Mouse (Mus musculus) midbrain, postnatal 0 days (tissue): ENCODE results near the gene Naaladl2. TPM values are rescaled to one million over a fixed set of nuclear protein-coding genes. Genes with fewer than 3 reads are reported as not detected.
A peak's percentile ranks its signal among the peaks of the same experiment; 100 is the strongest.

Source experiments
- ATAC-seq: fragments of 200-750 bp; cut with Nextera tagmentation; 2 replicates; pipeline ENCODE4 v1.8.0; 2017; ENCODE audit warnings: moderate number of reproducible peaks, mild to moderate bottlenecking, moderate TSS enrichment, moderate library complexity; ENCODE audit not compliant: low FRiP score
- DNase-seq: peaks from one replicate; pipeline ENCODE4 v3.0.0-alpha.2; 2015; ENCODE audit warnings: low spot score
- H3K27ac ChIP-seq: fragments of 300-500 bp; sonication (generic); 2 replicates; pipeline ENCODE4 v1.5.1; 2014; ENCODE audit warnings: low read depth, mild to moderate bottlenecking, low read length, mixed read lengths
- H3K27me3 ChIP-seq: fragments of 300-500 bp; sonication (generic); 2 replicates; pipeline ENCODE4 v1.6.1; 2014; ENCODE audit warnings: low read length, control low read depth, mixed read lengths; ENCODE audit not compliant: insufficient read depth
- H3K36me3 ChIP-seq: fragments of 300-500 bp; sonication (generic); 2 replicates; pipeline ENCODE4 v1.6.1; 2014; ENCODE audit warnings: low read length, control low read depth, mixed read lengths; ENCODE audit not compliant: insufficient read depth
- H3K4me1 ChIP-seq: fragments of 300-500 bp; sonication (generic); 2 replicates; pipeline ENCODE4 v1.6.1; 2014; ENCODE audit warnings: mild to moderate bottlenecking, control low read depth, antibody characterized with exemption, low read length, mixed read lengths; ENCODE audit not compliant: insufficient read depth
- H3K4me2 ChIP-seq: fragments of 300-500 bp; sonication (generic); 2 replicates; pipeline ENCODE4 v1.6.1; 2014; ENCODE audit warnings: low read depth, mild to moderate bottlenecking, low read length, mixed read lengths; ENCODE audit not compliant: poor library complexity, severe bottlenecking
- H3K4me3 ChIP-seq: fragments of 300-500 bp; sonication (generic); 2 replicates; pipeline ENCODE4 v1.5.1; 2014; ENCODE audit warnings: low read depth, mild to moderate bottlenecking, low read length, moderate library complexity
- H3K9ac ChIP-seq: fragments of 300-500 bp; sonication (generic); replicated peaks from 2 replicates; pipeline ENCODE4 v1.6.1; 2014; ENCODE audit warnings: mild to moderate bottlenecking, low read length, moderate library complexity, mixed read lengths; ENCODE audit not compliant: poor library complexity, severe bottlenecking
- H3K9me3 ChIP-seq: fragments of 300-500 bp; sonication (generic); 2 replicates; pipeline ENCODE4 v1.6.1; 2016; ENCODE audit warnings: low read length, control low read depth
- CTCF ChIP-seq: IDR thresholded peaks from 2 replicates; pipeline ENCODE4 v1.5.1; 2016; ENCODE audit warnings: antibody characterized with exemption, mild to moderate bottlenecking
- WGBS: fragments of 180-500 bp; shearing (Covaris S2); extraction: QIAGEN DNeasy Blood & Tissue Kit; methylation state at CpG from one replicate; pipeline ENCODE4 v1.1.7; 2014; 5-methylcytosine and 5-hydroxymethylcytosine counted together
- polyA plus RNA-seq: library from polyadenylated mRNA; unstranded; fragments of >200 nt; fragmentation: Nextera tagmentation; extraction: Ambion mirVana; gene quantifications from 2 replicates; pipeline ENCODE4 v1.2.1, GENCODE M21; 2015
- total RNA-seq: library from RNA; depleted of rRNA; stranded (reverse); fragments of >200 nt; gene quantifications from 2 replicates; pipeline ENCODE4 v1.2.3, GENCODE M21; 2014

Gene Naaladl2
- total and polyA plus RNA-seq, 2 experiments from 2014 or later: 1.1 to 2.9 TPM

DNA sequence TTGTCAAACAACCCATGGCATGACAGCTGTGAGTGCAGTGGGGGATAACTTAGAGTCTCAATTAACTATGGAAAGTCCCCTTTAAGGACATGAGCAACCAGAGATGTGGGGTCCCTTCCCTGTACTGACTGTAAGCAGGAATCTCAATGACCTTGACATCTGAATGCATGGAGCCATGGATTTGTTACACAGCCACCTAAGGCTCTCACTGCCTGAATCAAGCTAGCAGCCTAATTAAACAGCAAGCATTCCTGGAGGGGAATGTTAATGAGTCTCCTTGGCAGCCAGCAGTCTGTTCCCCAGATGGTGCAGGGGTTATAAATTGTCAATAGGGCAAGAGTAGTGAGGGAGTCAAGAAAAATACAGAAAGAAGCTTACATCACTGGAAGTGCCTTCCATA is 538.6 kb downstream of the Naaladl2 start:
- no peak for ATAC-seq

DNA sequence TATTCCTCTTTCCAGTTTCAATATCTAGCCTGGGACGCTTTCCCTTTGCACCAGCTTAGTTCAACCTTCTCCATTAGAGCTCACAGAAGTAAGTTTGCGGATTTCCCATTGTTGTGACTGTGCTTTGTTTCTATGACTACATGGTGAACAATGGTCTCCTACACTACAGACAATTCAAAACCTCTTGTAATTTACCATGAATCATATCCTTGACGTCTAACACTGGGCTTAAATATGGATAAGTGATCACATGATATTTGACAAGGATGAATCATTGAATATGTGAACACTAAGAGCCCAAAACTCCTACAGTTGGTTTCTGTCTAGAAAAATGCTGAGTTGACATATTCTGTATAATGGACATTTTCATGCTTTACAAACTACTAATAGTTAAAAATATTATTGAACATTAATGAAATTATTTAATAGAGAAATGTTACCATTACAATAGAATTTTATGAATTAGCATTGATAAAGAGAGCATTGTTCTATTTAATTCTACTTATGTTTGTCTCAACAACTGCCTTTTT is 539.2 kb downstream of the Naaladl2 start:
- no peak for TF ChIP-seq CTCF
- Histone ChIP-seq H3K4me2 (no peak overlapping the region), H3K4me1 (no peaks in the 10 kb centered on the region), H3K9ac (no peak overlapping the region), H3K4me3 (no peak overlapping the region), H3K27ac (no peak overlapping the region), H3K36me3 (no peaks in the 10 kb centered on the region), H3K27me3 (no peaks in the 10 kb centered on the region), H3K9me3 (no peaks in the 10 kb centered on the region)
- WGBS: 62% methylated on average over 3 of the region's 3 CpGs
- no peak for ATAC-seq
- no peak for DNase-seq

More for the DNA sequence above, 538.6 kb downstream of the Naaladl2 start:
- H3K4me2 ChIP-seq: no peak overlapping the region
- no peaks in the 10 kb centered on the region for H3K4me1 ChIP-seq
- TF ChIP-seq CTCF: no peak
- H3K4me3 ChIP-seq: no peak overlapping the region
- no peaks in the 10 kb centered on the region for H3K36me3 ChIP-seq
- no peaks in the 10 kb centered on the region for H3K27me3 ChIP-seq
- no peak overlapping the region for H3K9ac ChIP-seq
- H3K27ac ChIP-seq: no peak overlapping the region
- H3K9me3 ChIP-seq: no peaks in the 10 kb centered on the region
- peak; percentile 54 for DNase-seq

DNA sequence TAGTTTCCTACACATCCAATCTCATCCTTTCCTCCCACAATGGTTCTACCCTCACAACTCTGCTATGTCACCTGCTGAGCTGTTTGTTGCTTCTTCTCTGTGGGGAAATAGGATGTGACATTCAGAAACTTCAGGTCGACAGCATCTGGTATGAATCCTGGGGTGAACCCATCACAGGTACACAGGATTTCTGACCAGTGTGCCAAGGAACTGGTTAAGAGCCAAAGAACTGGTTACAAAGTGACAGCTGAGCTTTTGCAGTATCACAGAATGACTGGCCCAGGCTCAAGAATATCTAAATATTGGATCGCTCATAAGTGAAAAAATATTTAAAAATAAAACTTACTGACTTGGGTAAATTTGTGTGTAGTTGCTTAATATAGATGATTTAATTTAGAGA is 548.6 kb downstream of the Naaladl2 start:
- no peak for TF ChIP-seq CTCF
- H3K27me3 ChIP-seq: no peaks in the 10 kb centered on the region
- no peaks in the 10 kb centered on the region for H3K4me1 ChIP-seq
- ATAC-seq: no peak
- DNase-seq: no peak
- H3K36me3 ChIP-seq: no peaks in the 10 kb centered on the region
- no peak overlapping the region for H3K9ac ChIP-seq
- no peak overlapping the region for H3K4me2 ChIP-seq
- no peak overlapping the region for H3K27ac ChIP-seq
- no peaks in the 10 kb centered on the region for H3K9me3 ChIP-seq
- WGBS: 79% methylated on average over 2 of the region's 2 CpGs
- H3K4me3 ChIP-seq: no peak overlapping the region

DNA sequence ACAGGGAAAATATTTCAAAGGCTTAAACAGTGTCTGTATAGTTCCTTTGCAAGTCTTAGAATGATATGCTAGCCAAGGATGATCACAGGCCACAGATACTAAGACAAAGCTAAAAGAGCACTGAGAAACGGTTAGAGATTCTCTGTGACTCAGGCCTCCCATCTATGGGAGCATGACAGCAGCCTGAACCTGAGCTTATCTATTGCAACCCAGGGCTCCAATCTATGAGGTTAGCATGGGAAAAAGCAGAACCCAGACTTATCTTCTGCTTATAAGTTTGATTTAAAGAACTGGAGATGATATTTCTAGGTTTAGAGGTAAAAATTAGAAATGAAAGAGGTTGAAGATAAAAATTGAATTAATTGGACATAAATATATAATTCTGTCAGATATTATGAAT is 587.4 kb downstream of the Naaladl2 start:
- H3K27me3 ChIP-seq: no peaks in the 10 kb centered on the region
- no peak overlapping the region for H3K27ac ChIP-seq
- 72% methylated on average over 1 of the region's 1 CpGs for WGBS
- H3K9me3 ChIP-seq: no peaks in the 10 kb centered on the region
- H3K9ac ChIP-seq: no peak overlapping the region
- TF ChIP-seq CTCF: no peak
- no peak for ATAC-seq
- no peaks in the 10 kb centered on the region for H3K36me3 ChIP-seq
- H3K4me2 ChIP-seq: no peak overlapping the region
- H3K4me1 ChIP-seq: no peaks in the 10 kb centered on the region
- DNase-seq: no peak
- no peak overlapping the region for H3K4me3 ChIP-seq

DNA sequence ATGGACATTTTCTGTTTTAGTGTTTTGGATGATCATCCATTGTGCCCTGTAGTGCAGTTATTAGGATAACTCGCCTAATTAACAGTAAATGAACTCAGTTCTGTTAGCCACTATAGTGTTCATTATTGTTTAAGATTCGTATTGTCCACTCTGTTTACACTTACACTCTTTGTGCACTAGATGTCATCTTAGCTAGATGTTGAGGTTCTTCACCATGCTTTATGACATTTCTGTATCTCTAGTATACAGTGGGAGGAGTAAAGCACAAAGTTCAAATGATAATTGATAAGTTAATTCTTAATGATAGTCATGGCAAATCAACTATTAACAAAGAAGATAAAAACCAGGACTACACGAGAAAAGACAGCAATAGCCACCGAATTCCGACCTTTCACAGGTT is 590.4 kb downstream of the Naaladl2 start:
- Histone ChIP-seq H3K4me2 (no peak overlapping the region), H3K27ac (no peak overlapping the region), H3K27me3 (no peaks in the 10 kb centered on the region), H3K36me3 (no peaks in the 10 kb centered on the region), H3K9me3 (no peaks in the 10 kb centered on the region), H3K9ac (no peak overlapping the region), H3K4me1 (no peaks in the 10 kb centered on the region), H3K4me3 (no peak overlapping the region)
- TF ChIP-seq CTCF: no peak
- ATAC-seq: no peak
- DNase-seq: no peak
- 91% methylated on average over 5 of the region's 5 CpGs for WGBS

DNA sequence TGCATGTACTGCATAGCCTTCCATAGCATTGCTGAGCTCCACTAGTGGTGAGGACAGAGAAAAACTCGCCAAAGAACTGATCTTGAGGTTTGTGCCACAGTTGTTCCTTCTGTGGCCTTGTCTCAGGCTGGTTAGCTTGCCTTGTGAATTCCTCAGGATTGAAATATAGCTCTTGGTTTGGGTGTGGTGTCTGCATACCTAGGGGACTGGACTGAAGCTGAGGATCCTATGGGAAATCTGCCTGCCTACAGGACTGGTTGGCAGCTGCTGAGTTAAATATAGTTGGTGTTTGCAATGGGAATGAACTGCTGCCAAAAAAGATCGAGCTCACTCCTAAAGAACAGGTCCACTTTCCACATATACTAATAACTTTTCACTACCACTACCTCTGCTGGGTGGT is 591.4 kb downstream of the Naaladl2 start:
- WGBS: 68% methylated on average over 2 of the region's 2 CpGs
- no peak overlapping the region for H3K9ac ChIP-seq
- H3K4me2 ChIP-seq: no peak overlapping the region
- TF ChIP-seq CTCF: no peak
- no peak overlapping the region for H3K27ac ChIP-seq
- ATAC-seq: no peak
- H3K27me3 ChIP-seq: no peaks in the 10 kb centered on the region
- no peaks in the 10 kb centered on the region for H3K9me3 ChIP-seq
- no peak overlapping the region for H3K4me3 ChIP-seq
- no peak for DNase-seq
- no peaks in the 10 kb centered on the region for H3K4me1 ChIP-seq
- no peaks in the 10 kb centered on the region for H3K36me3 ChIP-seq
